Mouse (Mus musculus) spleen, postnatal 10 days (tissue): ENCODE data around the gene Adat1.
"Not testable (repeated sequence)": the region's sequence is repeated elsewhere in the genome, so short reads cannot be mapped to it uniquely, and the experiment has no call there.

Experiments used
- DNase-seq, 2 experiments: peaks; one replicate each; pipeline ENCODE4 v3.0.0; 2021 to 2022; ENCODE audit warnings: low spot score in 2 of 2

Adat1 gene

DNA sequence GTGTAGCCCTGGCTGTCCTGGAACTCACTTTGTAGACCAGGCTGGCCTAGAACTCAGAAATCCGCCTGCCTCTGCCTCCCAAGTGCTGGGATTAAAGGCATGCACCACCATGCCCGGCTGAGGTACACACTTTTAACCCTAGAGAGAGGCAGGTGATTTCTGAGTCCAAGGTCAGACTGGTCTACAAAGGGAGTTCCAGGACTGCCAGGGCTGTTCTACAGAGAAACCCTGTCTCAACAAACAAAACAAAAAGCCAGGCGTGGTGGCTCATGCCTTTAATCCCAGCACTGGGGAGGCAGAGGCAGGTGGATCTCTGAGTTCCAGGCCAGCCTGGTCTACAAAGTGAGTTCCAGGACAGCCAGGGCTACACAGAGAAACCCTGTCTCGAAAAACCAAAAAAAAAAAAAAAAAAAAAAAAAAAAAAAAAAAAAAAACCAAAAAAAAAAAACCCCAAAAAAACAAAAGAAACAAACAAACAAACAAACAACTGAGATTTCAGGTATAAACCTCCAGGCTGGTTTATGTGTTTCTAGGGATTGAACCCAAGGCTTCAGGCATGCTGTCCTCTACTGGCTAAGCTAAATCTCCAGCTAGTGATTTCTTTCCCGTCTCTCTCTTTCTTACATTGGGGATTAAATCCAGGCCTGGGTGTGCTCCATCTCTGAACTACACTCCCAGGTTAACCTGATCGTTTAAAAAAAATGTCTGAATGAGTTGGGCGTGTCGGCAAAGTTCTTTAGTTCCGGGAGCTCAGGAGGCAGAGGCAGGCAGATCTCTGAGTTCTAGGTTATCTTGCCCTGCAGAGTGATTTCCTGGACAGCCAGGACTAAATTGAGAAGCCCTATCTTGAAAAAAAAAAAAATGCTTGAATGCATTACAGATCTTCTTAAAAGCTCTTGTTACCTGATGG, 53.8 kb downstream of the Adat1 start:
- DNase-seq, result not testable (repeated sequence)

DNA sequence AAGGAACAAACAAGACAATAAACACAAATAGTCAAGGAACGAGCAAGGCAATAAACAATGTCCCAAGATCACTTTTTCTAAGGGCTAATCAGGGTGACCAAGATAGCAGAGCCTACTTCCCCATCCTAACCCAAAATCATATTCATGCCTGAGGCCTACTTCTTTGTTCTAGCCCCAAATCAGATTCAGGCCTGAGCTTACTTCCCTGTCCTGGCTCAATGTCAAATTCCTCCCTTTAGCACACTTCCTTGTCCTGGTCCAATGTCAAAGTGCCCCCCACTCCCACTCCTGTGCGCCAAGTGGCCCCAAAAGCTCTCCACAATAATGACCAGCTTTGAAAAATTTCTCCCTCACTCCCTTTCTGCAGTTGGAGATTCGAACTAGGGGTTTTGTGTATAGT, 54.9 kb downstream of the Adat1 start:
- no peak for DNase-seq

DNA sequence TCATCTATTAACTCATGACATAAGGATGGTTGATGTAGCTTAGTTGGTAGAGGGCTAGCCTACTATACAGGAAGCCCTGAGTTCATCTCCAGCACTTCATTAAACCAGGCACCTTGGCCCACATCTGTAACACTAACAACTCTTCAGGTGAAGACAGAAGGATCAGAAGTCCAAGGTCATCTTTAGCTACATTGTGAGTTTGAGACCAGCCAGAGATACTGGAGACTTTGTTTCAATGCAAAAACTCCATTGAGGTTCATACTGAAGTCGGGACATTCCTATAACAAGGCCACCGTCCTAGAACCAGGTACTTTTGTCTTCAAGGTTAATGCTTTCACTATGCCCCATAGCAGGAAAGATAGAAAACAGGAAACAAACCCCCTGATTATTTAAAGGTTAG, 57.9 kb downstream of the Adat1 start:
- DNase-seq, result no peak

- DNase-seq, result peak; percentile 82 to 94
Observed at GRCm38 (mm10) chr8:111933348-111934076, 58.6 kb downstream of the Adat1 start, which contains the start of gene Tmem231. Gene Tmem231 (minus strand): TSS chr8:111933881.

GRCm38 (mm10) chr8:111932580-111933336, 59.3 kb downstream of the Adat1 start:
- peak; percentile 54 to 88 for DNase-seq

DNA sequence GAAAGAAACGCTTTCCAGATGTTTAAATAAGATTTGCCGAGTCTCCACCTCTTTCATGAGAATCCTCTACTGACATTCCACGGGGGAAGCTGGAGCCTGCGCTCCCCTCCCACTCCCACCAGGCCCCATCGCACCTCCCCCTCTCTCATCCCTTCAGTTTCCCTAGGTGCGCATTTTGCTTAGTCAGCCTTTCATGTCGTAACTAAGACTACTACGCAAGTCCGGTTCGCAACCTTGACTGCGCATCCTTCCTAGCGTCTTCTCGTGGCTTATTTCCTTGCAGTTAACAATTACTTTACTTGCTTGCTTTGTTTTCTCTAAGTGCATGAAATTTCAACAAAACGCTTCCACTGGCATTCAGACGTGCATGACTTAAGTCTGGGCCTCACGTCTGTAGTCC, 60.4 kb downstream of the Adat1 start:
- no peak for DNase-seq

GRCm38 (mm10) chr8:111929648-111930344, 62.3 kb downstream of the Adat1 start:
- peak in 1 of 2 experiments; percentile 58 for DNase-seq

GRCm38 (mm10) chr8:111924976-111925375, 67.1 kb downstream of the Adat1 start:
- no peak for DNase-seq

DNA sequence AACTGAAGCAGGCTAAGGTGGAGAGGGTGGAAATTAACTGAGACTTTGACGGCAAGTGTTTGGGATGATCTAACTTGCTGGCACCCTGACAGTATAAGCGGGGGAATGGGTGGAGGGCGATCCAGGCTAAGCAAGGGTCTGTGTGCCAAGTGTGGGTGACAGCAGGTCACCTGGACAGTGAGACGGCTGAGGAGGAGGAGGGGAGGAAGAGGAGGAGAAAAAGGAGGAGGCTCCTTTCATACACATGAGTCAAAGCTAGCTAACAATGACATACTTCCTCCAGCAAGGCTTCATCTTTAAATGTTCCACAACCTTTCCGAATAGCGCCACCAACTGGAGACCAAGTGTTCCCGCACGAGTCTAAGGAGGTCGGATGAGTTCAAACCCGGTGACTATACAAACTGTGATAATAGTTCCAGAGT, 68.7 kb downstream of the Adat1 start:
- peak in 1 of 2 experiments; percentile 79 for DNase-seq

- no peak for DNase-seq
Observed at GRCm38 (mm10) chr8:111920971-111921370, 71.1 kb downstream of the Adat1 start.

GRCm38 (mm10) chr8:111919663-111920062, 72.4 kb downstream of the Adat1 start:
- DNase-seq, result peak in 1 of 2 experiments; percentile 38
